Mouse (Mus musculus): ENCODE data around the gene Mapre3. TPM values are rescaled to one million over a fixed set of nuclear protein-coding genes. Genes with fewer than 3 reads are reported as not detected.
A peak's percentile ranks its signal among the peaks of the same experiment; 100 is the strongest.

The Mapre3 gene
- total and polyA plus RNA-seq, 3 experiments = 0.28 to 2.3 (median 1.6) TPM

DNA sequence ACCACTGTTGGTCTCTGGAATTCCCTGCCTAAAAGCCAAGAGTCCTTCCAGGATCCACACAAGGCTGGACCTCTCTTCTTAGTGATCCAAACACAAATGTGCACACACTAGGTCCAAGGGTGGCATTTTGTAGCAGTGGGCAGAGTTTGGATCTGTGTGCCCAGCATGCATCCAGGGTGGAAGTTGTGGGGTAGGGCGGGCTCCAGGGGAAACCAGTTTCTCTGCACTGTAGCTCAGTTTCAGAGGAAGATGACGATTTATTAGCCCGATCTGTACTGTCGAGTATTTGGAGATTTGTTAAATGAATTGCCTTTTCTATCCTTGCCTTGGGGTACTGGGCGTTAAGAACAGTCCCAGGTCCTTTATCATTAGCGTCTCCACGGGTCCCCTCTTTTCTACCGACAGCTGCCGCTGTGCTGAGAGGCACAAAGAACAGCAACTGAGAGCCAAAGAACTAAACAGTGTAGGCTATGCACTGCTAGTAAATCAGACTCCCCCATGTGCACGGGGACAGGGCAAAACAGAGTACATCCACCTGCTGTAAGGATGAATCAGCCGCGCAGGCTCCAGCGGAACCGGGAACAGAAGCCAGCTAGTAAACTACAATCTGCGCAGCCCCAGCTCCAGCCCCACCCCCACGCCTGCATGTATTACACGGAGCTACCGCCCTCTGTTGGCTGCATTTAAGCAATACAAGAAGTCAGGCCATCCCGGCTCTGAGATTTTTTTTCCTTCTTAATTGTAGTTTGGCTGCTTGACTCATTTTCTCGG lies 39.7 kb upstream of the Mapre3 start (continued):
- TF ChIP-seq ZKSCAN1 (IDR thresholded peaks at IDR 0.05; ENCODE audit: borderline replicate concordance, low read depth, low read length) (no peak), PAX5 (IDR thresholded peaks at IDR 0.05; ENCODE audit: low read length) (no peak), ZC3H11A (IDR thresholded peaks at IDR 0.05; ENCODE audit: low read depth, low read length) (peak; percentile 8; the same call in 1 of the 2 replicates), POLR2A (IDR thresholded peaks at IDR 0.05; ENCODE audit: low read depth, low read length) (no peak), TBP (conservative IDR thresholded peaks at IDR 0.05; ENCODE audit: low read depth, low read length) (no peak), EP300 (IDR thresholded peaks at IDR 0.05; ENCODE audit: low read length) (no peak), E2F4 (IDR thresholded peaks at IDR 0.05; ENCODE audit: insufficient replicate concordance, low read depth, low read length) (no peak), JUND (conservative IDR thresholded peaks at IDR 0.05; ENCODE audit: low read depth, low read length) (no peak), USF2 (conservative IDR thresholded peaks at IDR 0.05; ENCODE audit: low read depth, low read length) (no peak)

DNA sequence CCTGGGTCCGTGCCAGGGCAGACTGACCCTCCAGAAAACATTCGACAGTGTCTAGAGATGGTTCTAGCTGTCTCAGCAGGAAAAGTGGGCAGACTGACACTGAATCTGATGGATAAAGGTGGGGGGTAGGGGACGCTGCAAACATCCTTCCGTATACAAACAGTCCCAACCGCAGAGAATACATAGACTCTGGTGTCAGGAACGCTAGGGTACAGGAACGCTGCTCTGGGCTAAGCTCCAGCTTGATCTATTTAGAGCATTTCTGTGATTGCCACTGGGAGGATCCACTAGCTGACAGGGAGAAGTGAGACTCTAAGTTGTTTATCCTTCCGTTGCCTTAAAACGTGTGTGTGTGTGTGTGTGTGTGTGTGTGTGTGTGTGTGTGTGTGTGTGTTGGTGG lies 33.7 kb upstream of the Mapre3 start:
- TF ChIP-seq ZMIZ1 (IDR thresholded peaks at IDR 0.05; ENCODE audit: low read depth, low read length) (no peak), JUND (conservative IDR thresholded peaks at IDR 0.05; ENCODE audit: low read depth, low read length) (no peak), CTCF (conservative IDR thresholded peaks at IDR 0.05 in 1 of 2, IDR thresholded peaks at IDR 0.05 in 1 of 2; ENCODE audit: low read depth in 2 of 2, low read length in 2 of 2) (no peak), TCF12 (IDR thresholded peaks at IDR 0.05; ENCODE audit: low read depth, low read length) (no peak), TBP (conservative IDR thresholded peaks at IDR 0.05; ENCODE audit: low read depth, low read length) (no peak), MYC (IDR thresholded peaks at IDR 0.05; ENCODE audit: low read depth, low read length) (no peak), POLR2AphosphoS2 (IDR thresholded peaks at IDR 0.05; ENCODE audit: low read depth, low read length) (no peak), UBTF (IDR thresholded peaks at IDR 0.05; ENCODE audit: low read depth, low read length) (no peak), JUN (IDR thresholded peaks at IDR 0.05; ENCODE audit: insufficient read depth, low read depth, low read length) (no peak), USF1 (IDR thresholded peaks at IDR 0.05; ENCODE audit: low read depth, low read length) (no peak), GABPA (IDR thresholded peaks at IDR 0.05; ENCODE audit: insufficient replicate concordance, low read depth, low read length) (no peak), CHD1 (IDR thresholded peaks at IDR 0.05; ENCODE audit: low read depth, low read length) (no peak), E2F4 (IDR thresholded peaks at IDR 0.05; ENCODE audit: insufficient replicate concordance, low read depth, low read length) (no peak), POLR2A (IDR thresholded peaks at IDR 0.05; ENCODE audit: low read depth, low read length) (no peak), BHLHE40 (IDR thresholded peaks at IDR 0.05; ENCODE audit: low read depth, low read length) (no peak), ZC3H11A (IDR thresholded peaks at IDR 0.05; ENCODE audit: low read depth, low read length) (no peak)
- Histone ChIP-seq H3K4me3 (replicated peaks in 1 of 3; ENCODE audit: low read depth in 2 of 3, low read length in 2 of 3, poor library complexity in 1 of 3) (no peak overlapping the region), H3K9ac (ENCODE audit: insufficient read depth, low read depth) (no peak overlapping the region), H3K36me3 (replicated peaks in 1 of 2; ENCODE audit: control insufficient read depth in 1 of 2, insufficient read depth in 1 of 2, low read length in 1 of 2) (no peaks in the 10 kb centered on the region), H3K27ac (ENCODE audit: insufficient read depth, low read depth) (no peak overlapping the region), H3K79me2 (replicated peaks; ENCODE audit: control insufficient read depth, extremely low read depth, insufficient read depth, poor library complexity, severe bottlenecking) (no peaks in the 10 kb centered on the region), H3K27me3 (replicated peaks) (peaks cover 46% of the 10 kb centered on the region), H3K9me3 (replicated peaks; ENCODE audit: low read length) (no peaks in the 10 kb centered on the region), H3K4me1 (ENCODE audit: control insufficient read depth in 1 of 2, insufficient read depth in 2 of 2) (peaks cover 0 to 5% of the 10 kb centered on the region in 2 experiments; a peak in 1 of 4 replicates), H3K4me2 (ENCODE audit: insufficient read depth, low read depth, poor library complexity, severe bottlenecking) (no peak overlapping the region)
- in situ Hi-C loops (cut with MboI; ENCODE audit: low pct_ligation_motif_present, low pct_unique_long_range_greater_than_20kb, low sequenced_read_pairs) = no loop called here
- no peak for DNase-seq (ENCODE audit: extremely low read depth)
- dilution Hi-C loops (cut with MboI; ENCODE audit: extremely low pct_ligation_motif_present, extremely low pct_unique_long_range_greater_than_20kb, low sequenced_read_pairs) = no loop called here

All from CH12.LX (cell line).